ENCODE assay signal across 16 mouse cellular contexts in genomic region chr5:65949822-65950221, GRCm38 (mm10). TPM values are rescaled to one million over a fixed set of nuclear protein-coding genes. Genes with fewer than 3 reads are reported as not detected.
DNase-seq lines count a peak whose midpoint lies in the region; ATAC-seq and TF ChIP-seq lines count a peak whose summit lies in the region.
"Had no signal": no experiment of that assay in that cellular context is flagged by ENCODE, and none has a peak within 500 bp of the region (broad histone marks: within the 10 kb centered on the region; RNA-seq: fewer than 3 reads in every experiment).

No protein-coding gene starts in this region.

- no peak overlapping the region for H3K4me3 ChIP-seq in kidney, postnatal 0 days (replicated peaks; ENCODE audit: low read depth, low read length)
- no peak overlapping the region for H3K4me3 ChIP-seq in forebrain, embryonic 12.5 days (replicated peaks)
- no peak overlapping the region for H3K4me3 ChIP-seq in hindbrain, embryonic 14.5 days (replicated peaks; ENCODE audit: low read length)
- no peak overlapping the region for H3K4me3 ChIP-seq in midbrain, postnatal 0 days (ENCODE audit: low read depth, low read length)
- no peak overlapping the region for H3K4me3 ChIP-seq in intestine, embryonic 16.5 days (ENCODE audit: low read length)
- H3K4me3 ChIP-seq: gastrocnemius, adult 2 months had no signal

- no peaks in the 10 kb centered on the region for H3K27me3 ChIP-seq in kidney, postnatal 0 days (ENCODE audit: insufficient read depth, low read length)
- no peaks in the 10 kb centered on the region for H3K27me3 ChIP-seq in forebrain, embryonic 12.5 days
- no peaks in the 10 kb centered on the region for H3K27me3 ChIP-seq in hindbrain, embryonic 14.5 days (ENCODE audit: control insufficient read depth, insufficient read depth, low read length)
- H3K27me3 ChIP-seq in midbrain, postnatal 0 days (ENCODE audit: insufficient read depth, low read length): no peaks in the 10 kb centered on the region
- H3K27me3 ChIP-seq in intestine, embryonic 16.5 days (replicated peaks; ENCODE audit: control insufficient read depth, insufficient read depth, low read length): no peaks in the 10 kb centered on the region

- WGBS in kidney, postnatal 0 days: 65% methylated on average over 3 of the region's 3 CpGs
- WGBS in forebrain, embryonic 12.5 days: 24% methylated on average over 3 of the region's 3 CpGs
- 17% methylated on average over 3 of the region's 3 CpGs for WGBS in hindbrain, embryonic 14.5 days
- 11% methylated on average over 3 of the region's 3 CpGs for WGBS in midbrain, postnatal 0 days
- WGBS in intestine, embryonic 16.5 days: 72% methylated on average over 3 of the region's 3 CpGs

- ATAC-seq in kidney, postnatal 0 days (replicated peaks; ENCODE audit: low FRiP score, low read depth): no peak
- no peak for ATAC-seq in forebrain, embryonic 12.5 days (ENCODE audit: low FRiP score)
- ATAC-seq in hindbrain, embryonic 14.5 days (ENCODE audit: low FRiP score): no peak
- no peak for ATAC-seq in midbrain, postnatal 0 days (ENCODE audit: low FRiP score)
- ATAC-seq in intestine, embryonic 16.5 days: no peak
- ATAC-seq: liver, postnatal 0 days had no signal

- H3K36me3 ChIP-seq in kidney, postnatal 0 days (ENCODE audit: insufficient read depth, low read length): no peaks in the 10 kb centered on the region
- no peaks in the 10 kb centered on the region for H3K36me3 ChIP-seq in forebrain, embryonic 12.5 days (replicated peaks)
- H3K36me3 ChIP-seq in hindbrain, embryonic 14.5 days (replicated peaks; ENCODE audit: control insufficient read depth, insufficient read depth): no peaks in the 10 kb centered on the region
- H3K36me3 ChIP-seq in midbrain, postnatal 0 days (ENCODE audit: insufficient read depth, low read length): no peaks in the 10 kb centered on the region
- H3K36me3 ChIP-seq in intestine, embryonic 16.5 days (ENCODE audit: control insufficient read depth, insufficient read depth, low read length): no peaks in the 10 kb centered on the region

- H3K9me3 ChIP-seq in kidney, postnatal 0 days (replicated peaks; ENCODE audit: low read length): no peaks in the 10 kb centered on the region
- H3K9me3 ChIP-seq in forebrain, embryonic 12.5 days: no peaks in the 10 kb centered on the region
- no peaks in the 10 kb centered on the region for H3K9me3 ChIP-seq in hindbrain, embryonic 14.5 days (ENCODE audit: control insufficient read depth, low read length)
- no peaks in the 10 kb centered on the region for H3K9me3 ChIP-seq in midbrain, postnatal 0 days (ENCODE audit: low read length)
- H3K9me3 ChIP-seq in intestine, embryonic 16.5 days (ENCODE audit: control insufficient read depth, low read length): no peaks in the 10 kb centered on the region

- H3K4me1 ChIP-seq in kidney, postnatal 0 days (replicated peaks; ENCODE audit: insufficient read depth, low read length): no peaks in the 10 kb centered on the region
- H3K4me1 ChIP-seq in forebrain, embryonic 12.5 days: peaks cover 19% of the 10 kb centered on the region
- H3K4me1 ChIP-seq in hindbrain, embryonic 14.5 days (replicated peaks; ENCODE audit: control insufficient read depth, insufficient read depth, low read length): peaks cover 15% of the 10 kb centered on the region
- peaks cover 7% of the 10 kb centered on the region; the same call in 1 of the 2 replicates for H3K4me1 ChIP-seq in midbrain, postnatal 0 days (ENCODE audit: insufficient read depth, low read length)
- 0 out of 2 replicates have a peak, but pooled peaks cover 6% of the 10 kb centered on the region for H3K4me1 ChIP-seq in intestine, embryonic 16.5 days (ENCODE audit: control insufficient read depth, insufficient read depth, low read length)

- no peak for TF ChIP-seq CTCF in kidney, postnatal 0 days (IDR thresholded peaks at IDR 0.05; ENCODE audit: low read depth)
- no peak for TF ChIP-seq CTCF in midbrain, postnatal 0 days (IDR thresholded peaks at IDR 0.05)

- no peak for DNase-seq in kidney, postnatal 0 days (ENCODE audit: low spot score)
- no peak for DNase-seq in kidney, postnatal 25 days
- DNase-seq in hindbrain, embryonic 14.5 days (ENCODE audit: low spot score): no peak
- no peak for DNase-seq in midbrain, postnatal 0 days (ENCODE audit: low spot score)
- no peak for DNase-seq in liver
- no peak for DNase-seq in right cerebral cortex, adult 2 months (ENCODE audit: low spot score in 2 of 2)
- DNase-seq: cerebellum, postnatal 10 days; gastrocnemius, adult 2 months; liver, postnatal 0 days; spleen, adult 18-20 months had no signal

- H3K4me2 ChIP-seq in kidney, postnatal 0 days (ENCODE audit: low read length): no peak overlapping the region
- no peak overlapping the region for H3K4me2 ChIP-seq in forebrain, embryonic 12.5 days
- H3K4me2 ChIP-seq in hindbrain, embryonic 14.5 days (replicated peaks): no peak overlapping the region; the same call in 1 of the 2 replicates
- no peak overlapping the region for H3K4me2 ChIP-seq in midbrain, postnatal 0 days (ENCODE audit: low read depth, low read length, poor library complexity, severe bottlenecking)
- no peak overlapping the region for H3K4me2 ChIP-seq in intestine, embryonic 16.5 days (ENCODE audit: low read depth, low read length)
- H3K4me2 ChIP-seq: heart, embryonic 11.5 days had no signal

- H3K9ac ChIP-seq in kidney, postnatal 0 days (ENCODE audit: low read depth, low read length): no peak overlapping the region
- H3K9ac ChIP-seq in forebrain, embryonic 12.5 days: no peak overlapping the region
- H3K9ac ChIP-seq in hindbrain, embryonic 14.5 days: peak overlapping the region; percentile 14; the same call in 1 of the 2 replicates
- 0 out of 2 replicates have a peak overlapping the region, but pooled peaks have one; percentile 33 for H3K9ac ChIP-seq in midbrain, postnatal 0 days (replicated peaks; ENCODE audit: low read length, poor library complexity, severe bottlenecking)
- H3K9ac ChIP-seq in intestine, embryonic 16.5 days (ENCODE audit: low read depth, low read length): no peak overlapping the region
- H3K9ac ChIP-seq: liver, postnatal 0 days had no signal

- 0 out of 2 replicates have a peak overlapping the region, but pooled peaks have one; percentile 16 for H3K27ac ChIP-seq in kidney, postnatal 0 days
- peak overlapping the region; percentile 97 for H3K27ac ChIP-seq in forebrain, embryonic 12.5 days
- peak overlapping the region; percentile 93 for H3K27ac ChIP-seq in hindbrain, embryonic 14.5 days
- H3K27ac ChIP-seq in midbrain, postnatal 0 days (ENCODE audit: low read depth, low read length): peak overlapping the region; percentile 84
- H3K27ac ChIP-seq in intestine, embryonic 16.5 days (ENCODE audit: low read length): no peak overlapping the region
- H3K27ac ChIP-seq: gastrocnemius, adult 2 months had no signal

RNA-seq across cellular contexts. Expression of gene Chrna9, which starts 15.1 kb away (rescaled TPM):
- 0.13 and 0.19 TPM in 2 replicates for polyA plus RNA-seq in kidney, postnatal 0 days (2015; fragmentation: Nextera tagmentation; extraction: Ambion mirVana)
- not detected in 2 replicates for polyA plus RNA-seq in forebrain, embryonic 12.5 days (2016; fragmentation: Nextera tagmentation; extraction: Ambion mirVana)
- not detected in 2 replicates for polyA plus RNA-seq in hindbrain, embryonic 14.5 days (2014; fragmentation: Nextera tagmentation; extraction: Ambion mirVana)
- total RNA-seq in midbrain, postnatal 0 days (2014; rRNA removed): not detected in 2 replicates
- not detected in 2 replicates for polyA plus RNA-seq in midbrain, postnatal 0 days (2015; fragmentation: Nextera tagmentation; extraction: Ambion mirVana)
- polyA plus RNA-seq in intestine, embryonic 16.5 days (2015; fragmentation: Nextera tagmentation; extraction: Ambion mirVana): not detected in 2 replicates
- total RNA-seq: hematopoietic stem cell, adult 5-6 weeks; left cerebral cortex, postnatal 36 days; megakaryocyte-erythroid progenitor cell, adult 5-6 weeks had no signal
- polyA plus RNA-seq: heart, embryonic 11.5 days; liver, postnatal 0 days had no signal

RNA-seq across cellular contexts. Expression of gene 9130230L23Rik, which starts 54.3 kb away (rescaled TPM):
- polyA plus RNA-seq in kidney, postnatal 0 days (2015; fragmentation: Nextera tagmentation; extraction: Ambion mirVana): 0.33 and 0.47 TPM in 2 replicates
- polyA plus RNA-seq in forebrain, embryonic 12.5 days (2016; fragmentation: Nextera tagmentation; extraction: Ambion mirVana): 0.13 TPM in 1 of 2 replicates, not detected in the other
- 0.26 TPM in 1 of 2 replicates, not detected in the other for polyA plus RNA-seq in hindbrain, embryonic 14.5 days (2014; fragmentation: Nextera tagmentation; extraction: Ambion mirVana)
- not detected in 2 replicates for total RNA-seq in midbrain, postnatal 0 days (2014; rRNA removed)
- not detected in 2 replicates for polyA plus RNA-seq in midbrain, postnatal 0 days (2015; fragmentation: Nextera tagmentation; extraction: Ambion mirVana)
- polyA plus RNA-seq in intestine, embryonic 16.5 days (2015; fragmentation: Nextera tagmentation; extraction: Ambion mirVana): 2.0 and 2.5 TPM in 2 replicates
- total RNA-seq: hematopoietic stem cell, adult 5-6 weeks; left cerebral cortex, postnatal 36 days; megakaryocyte-erythroid progenitor cell, adult 5-6 weeks had no signal
- polyA plus RNA-seq: liver, postnatal 0 days had no signal

Comparison
In these comparisons a context has a peak if more than half of its experiments do, and no peak if none do; other contexts are left out.
1. H3K9ac ChIP-seq: peak in hindbrain, embryonic 14.5 days (single experiment) and midbrain, postnatal 0 days (single experiment); none in kidney, postnatal 0 days (single experiment), forebrain, embryonic 12.5 days (single experiment) and intestine, embryonic 16.5 days (single experiment).